Comparison of ENCODE assay signal across 9 mouse cellular contexts in genomic region chr4:119291921-119292320, GRCm38 (mm10). TPM values are rescaled to one million over a fixed set of nuclear protein-coding genes. Genes with fewer than 3 reads are reported as not detected.
DNase-seq lines count a peak whose midpoint lies in the region; ATAC-seq and TF ChIP-seq lines count a peak whose summit lies in the region.
"Had no signal": no experiment of that assay in that cellular context is flagged by ENCODE, and none has a peak within 500 bp of the region (broad histone marks: within the 10 kb centered on the region; RNA-seq: fewer than 3 reads in every experiment).

No protein-coding gene starts in this region.

- DNase-seq in heart, adult 8-10 months (ENCODE audit: low spot score) = no peak
- DNase-seq in MEL (ENCODE audit: low read depth, low spot score) = no peak
- DNase-seq in adrenal gland, adult 18-20 months (ENCODE audit: low spot score in 2 of 2) = no peak
- DNase-seq in layer of hippocampus, postnatal 14 days (ENCODE audit: low spot score in 2 of 2) = no peak
- DNase-seq in adrenal gland, postnatal 25 days = no peak
- DNase-seq: retina, postnatal 1 day had no signal

- no peaks in the 10 kb centered on the region for H3K27me3 ChIP-seq in heart, embryonic 14.5 days (ENCODE audit: control insufficient read depth, insufficient read depth, low read length)
- H3K27me3 ChIP-seq in MEL (ENCODE audit: control insufficient read depth in 1 of 2, insufficient read depth in 2 of 2, low read length in 2 of 2) = no peaks in the 10 kb centered on the region
- H3K27me3 ChIP-seq in hindbrain, embryonic 15.5 days = no peaks in the 10 kb centered on the region
- H3K27me3 ChIP-seq in midbrain, embryonic 13.5 days = no peaks in the 10 kb centered on the region

- H3K9me3 ChIP-seq in heart, embryonic 14.5 days (ENCODE audit: control insufficient read depth, low read length) = no peaks in the 10 kb centered on the region
- H3K9me3 ChIP-seq in MEL (replicated peaks; ENCODE audit: insufficient read depth, low read length) = no peaks in the 10 kb centered on the region
- no peaks in the 10 kb centered on the region for H3K9me3 ChIP-seq in hindbrain, embryonic 15.5 days
- H3K9me3 ChIP-seq in midbrain, embryonic 13.5 days = no peaks in the 10 kb centered on the region

- H3K9ac ChIP-seq in heart, embryonic 14.5 days (ENCODE audit: low read length) = peak overlapping the region; percentile 87
- peak overlapping the region; percentile 99 for H3K9ac ChIP-seq in MEL (ENCODE audit: control insufficient read depth, low read depth, low read length, poor library complexity, severe bottlenecking)
- peak overlapping the region; percentile 92 for H3K9ac ChIP-seq in hindbrain, embryonic 15.5 days
- peak overlapping the region; percentile 94 for H3K9ac ChIP-seq in midbrain, embryonic 13.5 days (replicated peaks)

- peaks cover 7 to 31% of the 10 kb centered on the region in 2 experiments for H3K4me1 ChIP-seq in heart, embryonic 14.5 days (ENCODE audit: control insufficient read depth in 2 of 2, insufficient read depth in 2 of 2, low read length in 2 of 2)
- H3K4me1 ChIP-seq in MEL (ENCODE audit: control insufficient read depth in 1 of 2, insufficient read depth in 2 of 2, low read length in 2 of 2) = peaks cover 15 to 28% of the 10 kb centered on the region in 2 experiments
- H3K4me1 ChIP-seq in hindbrain, embryonic 15.5 days (replicated peaks) = peaks cover 49% of the 10 kb centered on the region
- peaks cover 45% of the 10 kb centered on the region for H3K4me1 ChIP-seq in midbrain, embryonic 13.5 days (replicated peaks)

- no peak for TF ChIP-seq RAD21 in MEL (IDR thresholded peaks at IDR 0.05; ENCODE audit: low read depth, low read length)

- TF ChIP-seq CTCF in MEL (IDR thresholded peaks at IDR 0.05 in 2 of 3, conservative IDR thresholded peaks at IDR 0.05 in 1 of 3; ENCODE audit: control insufficient read depth in 1 of 3, insufficient read depth in 1 of 3, low read depth in 2 of 3, low read length in 3 of 3, poor library complexity in 1 of 3, severe bottlenecking in 1 of 3) = no peak

- 92% methylated on average over 1 of the region's 1 CpGs for WGBS in heart, embryonic 14.5 days
- 76% methylated on average over 1 of the region's 1 CpGs for WGBS in hindbrain, embryonic 15.5 days
- 94% methylated on average over 1 of the region's 1 CpGs for WGBS in midbrain, embryonic 13.5 days

- peaks cover 25% of the 10 kb centered on the region for H3K36me3 ChIP-seq in heart, embryonic 14.5 days (ENCODE audit: control insufficient read depth, insufficient read depth, low read length)
- peaks cover 30 to 43% of the 10 kb centered on the region in 2 experiments for H3K36me3 ChIP-seq in MEL (ENCODE audit: control insufficient read depth in 1 of 2, insufficient read depth in 2 of 2, low read length in 2 of 2)
- no peaks in the 10 kb centered on the region for H3K36me3 ChIP-seq in hindbrain, embryonic 15.5 days
- H3K36me3 ChIP-seq in midbrain, embryonic 13.5 days = peaks cover 8% of the 10 kb centered on the region

- no peak for TF ChIP-seq POLR2A in MEL (IDR thresholded peaks at IDR 0.05; ENCODE audit: control insufficient read depth in 1 of 2, insufficient read depth in 1 of 2, low read depth in 1 of 2, low read length in 2 of 2, poor library complexity in 1 of 2)

- H3K4me2 ChIP-seq in heart, embryonic 14.5 days (ENCODE audit: low read length) = peak overlapping the region; percentile 92
- H3K4me2 ChIP-seq in hindbrain, embryonic 15.5 days = peak overlapping the region; percentile 71
- H3K4me2 ChIP-seq in midbrain, embryonic 13.5 days (replicated peaks) = peak overlapping the region; percentile 85

- peaks cover 75% of the 10 kb centered on the region for H3K79me2 ChIP-seq in MEL (ENCODE audit: control insufficient read depth, insufficient read depth, low read length, poor library complexity)

- no peak for ATAC-seq in heart, embryonic 14.5 days (ENCODE audit: insufficient number of reproducible peaks, insufficient read depth, low FRiP score, low read depth)
- no peak for ATAC-seq in hindbrain, embryonic 15.5 days (ENCODE audit: low FRiP score, low read depth)
- no peak for ATAC-seq in midbrain, embryonic 13.5 days

- peak overlapping the region; percentile 90 to 96; a peak in 3 of 4 replicates for H3K4me3 ChIP-seq in heart, embryonic 14.5 days (ENCODE audit: control insufficient read depth in 1 of 2, insufficient read depth in 1 of 2, low read depth in 1 of 2, low read length in 2 of 2)
- peak overlapping the region; percentile 84 to 99 for H3K4me3 ChIP-seq in MEL (ENCODE audit: control insufficient read depth in 1 of 2, insufficient read depth in 1 of 2, low read depth in 2 of 2, low read length in 2 of 2)
- H3K4me3 ChIP-seq in hindbrain, embryonic 15.5 days = peak overlapping the region; percentile 79
- H3K4me3 ChIP-seq in midbrain, embryonic 13.5 days (replicated peaks) = peak overlapping the region; percentile 97

- no peak for TF ChIP-seq EP300 in MEL (IDR thresholded peaks at IDR 0.05; ENCODE audit: low read depth in 1 of 2, low read length in 2 of 2)

- H3K27ac ChIP-seq in heart, embryonic 14.5 days (replicated peaks in 1 of 2; ENCODE audit: control insufficient read depth in 1 of 2, insufficient read depth in 1 of 2, low read depth in 2 of 2, low read length in 2 of 2) = no peak overlapping the region
- H3K27ac ChIP-seq in MEL (ENCODE audit: control insufficient read depth, low read depth, low read length) = no peak overlapping the region
- no peak overlapping the region for H3K27ac ChIP-seq in hindbrain, embryonic 15.5 days (replicated peaks)
- no peak overlapping the region for H3K27ac ChIP-seq in midbrain, embryonic 13.5 days

RNA-seq across cellular contexts. Expression of gene Ybx1, which starts 2.5 kb away (rescaled TPM):
- 785 and 813 TPM in 2 replicates for polyA plus RNA-seq in heart, embryonic 14.5 days (2014; fragmentation: Nextera tagmentation; extraction: Ambion mirVana)
- total RNA-seq in heart, adult 8-10 months (2022) = 100 to 1,000 TPM; 675 to 878 (median 780) TPM
- total RNA-seq in MEL (2012; rRNA removed) = 979 and 1,115 TPM in 2 replicates
- 1,000 to 10,000 TPM; 2,172 to 2,666 TPM for polyA plus RNA-seq in MEL (2012; ENCODE audit: insufficient read depth in 1 of 2, insufficient read length in 2 of 2, low read depth in 1 of 2, low replicate concordance in 2 of 2, missing spikeins in 1 of 2)
- 891 and 932 TPM in 2 replicates for polyA plus RNA-seq in hindbrain, embryonic 15.5 days (2015; fragmentation: Nextera tagmentation; extraction: Ambion mirVana)
- polyA plus RNA-seq in midbrain, embryonic 13.5 days (2015; fragmentation: Nextera tagmentation; extraction: Ambion mirVana) = 723 and 839 TPM in 2 replicates
- 100 to 1,000 TPM; 714 to 717 TPM for total RNA-seq in adrenal gland, adult 18-20 months (2021)
- 100 to 1,000 TPM; 465 to 518 TPM for total RNA-seq in layer of hippocampus, postnatal 14 days (2021)
- total RNA-seq in adrenal gland, postnatal 25 days (2021) = 585 and 731 TPM in 2 replicates

RNA-seq across cellular contexts. Expression of gene Ppih, which starts 28.4 kb away (rescaled TPM):
- 45.2 and 52.6 TPM in 2 replicates for polyA plus RNA-seq in heart, embryonic 14.5 days (2014; fragmentation: Nextera tagmentation; extraction: Ambion mirVana)
- 10 to 100 TPM in 2 of 4 experiments, 1 to 10 TPM in 2; 7.8 to 11.9 (median 9.5) TPM for total RNA-seq in heart, adult 8-10 months (2022)
- total RNA-seq in MEL (2012; rRNA removed) = 211 and 246 TPM in 2 replicates
- 100 to 1,000 TPM; 140 to 199 TPM for polyA plus RNA-seq in MEL (2012; ENCODE audit: insufficient read depth in 1 of 2, insufficient read length in 2 of 2, low read depth in 1 of 2, low replicate concordance in 2 of 2, missing spikeins in 1 of 2)
- polyA plus RNA-seq in hindbrain, embryonic 15.5 days (2015; fragmentation: Nextera tagmentation; extraction: Ambion mirVana) = 44.8 and 51.2 TPM in 2 replicates
- 77.2 and 78.3 TPM in 2 replicates for polyA plus RNA-seq in midbrain, embryonic 13.5 days (2015; fragmentation: Nextera tagmentation; extraction: Ambion mirVana)
- 10 to 100 TPM; 16.7 to 17.6 TPM for total RNA-seq in adrenal gland, adult 18-20 months (2021)
- 10 to 100 TPM; 19.9 to 20.7 TPM for total RNA-seq in layer of hippocampus, postnatal 14 days (2021)
- 14.1 and 26.4 TPM in 2 replicates for total RNA-seq in adrenal gland, postnatal 25 days (2021)

RNA-seq across cellular contexts. Expression of gene Cldn19, which starts 36.7 kb away (rescaled TPM):
- not detected in 2 replicates for polyA plus RNA-seq in heart, embryonic 14.5 days (2014; fragmentation: Nextera tagmentation; extraction: Ambion mirVana)
- total RNA-seq in heart, adult 8-10 months (2022) = not detected
- not detected in 2 replicates for total RNA-seq in MEL (2012; rRNA removed)
- polyA plus RNA-seq in MEL (2012; ENCODE audit: insufficient read depth in 1 of 2, insufficient read length in 2 of 2, low read depth in 1 of 2, low replicate concordance in 2 of 2, missing spikeins in 1 of 2) = not detected
- 0.80 and 1.2 TPM in 2 replicates for polyA plus RNA-seq in hindbrain, embryonic 15.5 days (2015; fragmentation: Nextera tagmentation; extraction: Ambion mirVana)
- polyA plus RNA-seq in midbrain, embryonic 13.5 days (2015; fragmentation: Nextera tagmentation; extraction: Ambion mirVana) = 0.55 and 1.3 TPM in 2 replicates
- under 1 TPM in 1 of 2 experiments, not detected in 1; 0.06 TPM for total RNA-seq in adrenal gland, adult 18-20 months (2021)
- 1 to 10 TPM in 1 of 2 experiments, under 1 TPM in 1; 0.79 to 1.9 TPM for total RNA-seq in layer of hippocampus, postnatal 14 days (2021)
- 0.21 TPM in 1 of 2 replicates, not detected in the other for total RNA-seq in adrenal gland, postnatal 25 days (2021)

RNA-seq across cellular contexts. Expression of gene P3h1, which starts 59.2 kb away (rescaled TPM):
- 40.9 and 42.0 TPM in 2 replicates for polyA plus RNA-seq in heart, embryonic 14.5 days (2014; fragmentation: Nextera tagmentation; extraction: Ambion mirVana)
- total RNA-seq in heart, adult 8-10 months (2022) = 10 to 100 TPM in 2 of 4 experiments, 1 to 10 TPM in 2; 9.1 to 10.8 (median 10.3) TPM
- total RNA-seq in MEL (2012; rRNA removed) = 12.9 and 15.7 TPM in 2 replicates
- 10 to 100 TPM in 1 of 2 experiments, not detected in 1; 30.2 TPM for polyA plus RNA-seq in MEL (2012; ENCODE audit: insufficient read depth in 1 of 2, insufficient read length in 2 of 2, low read depth in 1 of 2, low replicate concordance in 2 of 2, missing spikeins in 1 of 2)
- polyA plus RNA-seq in hindbrain, embryonic 15.5 days (2015; fragmentation: Nextera tagmentation; extraction: Ambion mirVana) = 11.6 and 12.0 TPM in 2 replicates
- 8.1 and 9.9 TPM in 2 replicates for polyA plus RNA-seq in midbrain, embryonic 13.5 days (2015; fragmentation: Nextera tagmentation; extraction: Ambion mirVana)
- 10 to 100 TPM; 16.0 to 23.5 TPM for total RNA-seq in adrenal gland, adult 18-20 months (2021)
- 1 to 10 TPM; 9.4 to 9.5 TPM for total RNA-seq in layer of hippocampus, postnatal 14 days (2021)
- total RNA-seq in adrenal gland, postnatal 25 days (2021) = 29.2 and 30.6 TPM in 2 replicates

RNA-seq across cellular contexts. Expression of gene AU022252, which starts 59.4 kb away (rescaled TPM):
- polyA plus RNA-seq in heart, embryonic 14.5 days (2014; fragmentation: Nextera tagmentation; extraction: Ambion mirVana) = 24.8 and 25.1 TPM in 2 replicates
- total RNA-seq in heart, adult 8-10 months (2022) = 10 to 100 TPM; 15.8 to 26.5 (median 22.3) TPM
- 12.3 and 12.8 TPM in 2 replicates for total RNA-seq in MEL (2012; rRNA removed)
- polyA plus RNA-seq in MEL (2012; ENCODE audit: insufficient read depth in 1 of 2, insufficient read length in 2 of 2, low read depth in 1 of 2, low replicate concordance in 2 of 2, missing spikeins in 1 of 2) = 10 to 100 TPM in 1 of 2 experiments, not detected in 1; 24.9 TPM
- polyA plus RNA-seq in hindbrain, embryonic 15.5 days (2015; fragmentation: Nextera tagmentation; extraction: Ambion mirVana) = 28.7 and 29.4 TPM in 2 replicates
- polyA plus RNA-seq in midbrain, embryonic 13.5 days (2015; fragmentation: Nextera tagmentation; extraction: Ambion mirVana) = 30.2 and 34.4 TPM in 2 replicates
- 10 to 100 TPM; 22.8 to 33.3 TPM for total RNA-seq in adrenal gland, adult 18-20 months (2021)
- total RNA-seq in layer of hippocampus, postnatal 14 days (2021) = 10 to 100 TPM; 32.4 to 33.2 TPM
- total RNA-seq in adrenal gland, postnatal 25 days (2021) = 27.9 and 28.1 TPM in 2 replicates
